Mouse (Mus musculus) frontal cortex, postnatal 10 days (tissue): ENCODE results near the gene Tomm7.
"Not testable (repeated sequence)": the region's sequence is repeated elsewhere in the genome, so short reads cannot be mapped to it uniquely, and the experiment has no call there.

ENCODE experiments used
- DNase-seq, 2 experiments: peaks; one replicate each; pipeline ENCODE4 v3.0.0; 2022; ENCODE audit warnings: low spot score in 2 of 2, mixed read lengths in 1 of 2

The Tomm7 gene

GRCm38 (mm10) chr5:23851160-23851555 lies 7.2 kb upstream of the Tomm7 start:
- not testable (repeated sequence) for DNase-seq

DNA sequence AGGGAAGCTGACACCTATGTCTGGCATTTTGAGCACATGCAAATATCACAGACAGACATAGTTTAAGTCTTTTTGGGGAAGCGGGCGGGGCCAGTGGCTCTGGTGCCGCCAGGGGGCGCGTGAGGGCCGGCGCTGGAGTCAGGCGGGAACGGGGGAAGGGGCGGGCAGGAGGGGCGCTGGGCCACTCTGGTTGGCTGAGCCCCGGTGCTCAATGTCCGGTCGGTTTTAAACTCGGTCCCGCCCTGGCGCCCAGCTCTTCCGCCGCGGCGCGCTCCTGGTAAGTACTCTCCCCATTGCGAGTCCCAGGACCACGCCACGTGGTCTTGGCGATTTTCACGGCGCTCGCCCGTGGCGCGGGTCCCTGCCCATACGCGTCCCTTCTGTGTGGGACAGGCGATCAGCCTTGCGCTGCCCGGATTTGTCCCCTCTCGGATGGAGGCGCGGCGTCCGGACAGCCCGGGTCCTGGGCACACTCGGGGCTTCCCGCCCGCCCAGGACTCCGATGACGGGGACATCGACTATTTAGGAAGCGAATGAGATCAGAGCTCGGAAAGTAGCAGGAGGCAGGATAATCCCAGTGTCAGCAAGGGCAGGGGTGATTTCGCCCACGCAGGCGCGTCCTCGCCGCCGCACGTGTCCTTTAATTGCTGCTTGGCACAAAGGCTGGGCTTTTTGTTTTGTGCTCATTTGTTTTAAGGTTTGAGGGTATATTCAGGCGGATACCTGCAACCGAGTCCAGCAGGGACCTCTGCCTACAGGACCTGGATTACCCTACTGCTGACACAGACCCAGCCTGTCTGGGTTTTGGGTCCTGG lies 6.6 kb upstream of the Tomm7 start:
- DNase-seq = peak; percentile 73 to 84

GRCm38 (mm10) chr5:23845141-23845540 lies 1.2 kb upstream of the Tomm7 start:
- DNase-seq = no peak

GRCm38 (mm10) chr5:23844531-23844841 lies 525 bp upstream of the Tomm7 start:
- DNase-seq = no peak

DNA sequence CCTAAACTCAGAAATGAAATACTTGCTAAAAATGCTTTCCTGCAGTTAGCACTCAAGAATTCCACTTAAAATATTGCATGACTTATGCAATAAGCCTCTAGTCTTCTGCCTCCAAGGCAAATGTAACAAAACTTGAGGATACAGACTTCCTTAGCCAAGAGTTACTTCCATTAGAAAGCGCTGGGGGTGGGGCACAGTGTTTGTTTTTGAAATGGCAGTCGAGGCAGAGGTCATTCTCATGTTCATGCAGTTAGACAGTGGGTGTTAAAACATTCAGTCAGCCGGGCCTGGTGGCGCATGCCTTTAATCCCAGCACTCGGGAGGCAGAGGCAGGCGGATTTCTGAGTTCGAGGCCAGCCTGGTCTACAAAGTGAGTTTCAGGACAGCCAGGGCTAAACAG lies 5.8 kb downstream of the Tomm7 start:
- DNase-seq = no peak

DNA sequence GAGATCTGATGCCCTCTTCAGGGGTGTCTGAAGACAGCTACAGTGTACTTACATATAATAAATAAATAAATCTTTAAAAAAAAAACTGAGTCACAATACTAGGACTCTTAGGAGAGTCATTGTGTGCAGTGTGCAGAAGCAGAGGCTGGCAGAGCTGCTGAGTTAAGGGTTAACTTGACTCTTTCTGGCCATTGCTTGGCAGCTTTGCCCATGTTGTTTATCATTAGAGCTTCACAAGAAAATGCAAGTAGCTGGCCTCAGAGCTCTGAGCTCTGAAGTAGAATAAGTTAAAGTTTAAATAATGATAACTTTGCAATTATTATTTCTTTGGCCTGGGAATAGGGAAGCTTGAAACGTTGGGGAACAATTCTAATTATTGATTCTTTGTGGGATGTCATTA lies 8.3 kb downstream of the Tomm7 start:
- not testable (repeated sequence) for DNase-seq

GRCm38 (mm10) chr5:23830897-23831752 lies 12.8 kb downstream of the Tomm7 start:
- no peak for DNase-seq

DNA sequence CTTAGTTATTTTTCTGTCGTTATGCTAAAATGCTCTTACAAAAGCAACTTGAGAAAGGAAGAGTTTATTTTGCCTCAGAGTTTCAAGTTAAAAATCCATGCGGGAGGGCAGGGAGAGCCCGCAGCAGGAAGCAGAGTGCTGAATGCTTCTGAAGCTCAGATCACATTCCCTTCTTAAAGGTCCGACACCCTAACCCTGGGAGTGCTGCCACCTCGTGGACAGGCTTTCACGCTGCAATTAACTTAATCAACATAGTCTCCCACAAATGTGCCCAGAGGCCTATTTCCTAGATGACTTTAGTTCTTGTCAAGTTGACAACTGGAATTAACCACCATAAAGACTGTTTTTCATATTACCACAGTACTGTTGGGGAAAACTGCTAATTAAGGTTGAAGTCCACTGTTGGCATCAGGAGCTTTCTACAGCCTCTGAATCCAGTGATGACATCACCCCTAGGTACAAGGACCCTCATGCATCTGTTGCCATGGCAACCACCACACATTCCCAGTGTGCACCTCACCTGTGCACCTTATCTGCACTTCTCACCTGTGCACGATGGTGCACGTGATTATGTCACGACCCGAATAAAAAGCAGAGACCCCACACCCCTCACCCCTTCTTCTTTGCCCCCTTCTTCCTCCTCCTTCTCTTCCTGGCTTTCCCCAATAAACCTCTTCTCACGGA lies 17.5 kb downstream of the Tomm7 start:
- DNase-seq = peak in 1 of 2 experiments; percentile 23

GRCm38 (mm10) chr5:23824171-23824733 lies 19.7 kb downstream of the Tomm7 start:
- DNase-seq = no peak

DNA sequence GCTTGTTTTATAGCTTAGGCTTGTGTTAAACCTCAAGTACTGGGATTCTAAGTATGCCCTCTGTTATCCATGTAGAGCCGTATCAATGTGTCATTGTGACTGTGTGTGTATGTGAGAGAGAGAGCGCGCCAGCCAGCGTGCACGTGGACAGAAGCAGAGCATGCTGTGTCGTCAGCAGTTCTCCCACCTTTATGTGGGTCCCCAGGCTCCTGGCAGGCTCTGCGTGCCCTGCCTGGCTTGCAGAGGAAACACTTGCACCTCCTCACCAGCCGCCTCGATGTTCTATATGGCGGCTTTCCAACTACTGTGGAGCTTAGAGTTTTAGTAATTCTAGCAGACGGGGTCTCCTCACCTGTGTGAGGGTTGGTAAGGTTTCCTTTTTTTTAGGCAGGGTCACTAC lies 21.7 kb downstream of the Tomm7 start:
- no peak for DNase-seq

GRCm38 (mm10) chr5:23816681-23817080 lies 27.3 kb downstream of the Tomm7 start:
- no peak for DNase-seq

GRCm38 (mm10) chr5:23814841-23815240 lies 29.1 kb downstream of the Tomm7 start:
- DNase-seq = no peak

GRCm38 (mm10) chr5:23792726-23793125 lies 51.2 kb downstream of the Tomm7 start:
- DNase-seq = no peak

GRCm38 (mm10) chr5:23789078-23789612 lies 54.8 kb downstream of the Tomm7 start:
- no peak for DNase-seq
